Mouse (Mus musculus) T-cell, adult 66 days (primary cell): Measurements from ENCODE around the gene Pglyrp3. TPM values are rescaled to one million over a fixed set of nuclear protein-coding genes. Genes with fewer than 3 reads are reported as not detected.

ENCODE experiments used
- total RNA-seq, 2 experiments: library from RNA; stranded (reverse); gene quantifications; 3 replicates in 1 of 2; 4 replicates in 1 of 2; pipeline ENCODE4 v1.2.4; 2023

Pglyrp3 gene
- not detected for total RNA-seq

DNA sequence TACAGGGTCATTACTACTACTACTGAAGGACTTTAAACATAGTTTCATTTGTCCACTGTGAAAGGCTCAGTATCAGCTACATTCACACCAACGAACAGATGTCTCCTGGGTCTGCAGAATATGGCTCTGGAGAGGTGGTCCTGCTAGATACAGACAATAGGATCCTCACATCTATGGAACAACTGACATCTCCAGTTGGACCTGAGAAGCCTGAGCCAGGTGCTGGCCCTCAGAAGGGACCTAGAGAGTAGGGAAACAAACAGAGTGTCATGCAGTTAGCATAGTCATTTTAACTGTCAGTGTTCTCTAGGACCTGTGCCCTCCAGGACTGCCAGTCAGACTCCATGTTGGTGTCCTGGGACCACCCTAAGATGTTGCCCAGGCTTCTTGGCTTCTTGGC lies at the start of gene Pglyrp3:
Gene Pglyrp3, plus strand, starts transcription at position 301 of the 400 bp plus-strand sequence.

Other genes with a start within 250 kb of the Pglyrp3 start
- not detected for gene Lor, start 68.6 kb downstream of the Pglyrp3 start, total RNA-seq
- gene Prr9, start 109.4 kb downstream of the Pglyrp3 start, total RNA-seq, result not detected
- gene Lelp1, start 128.2 kb downstream of the Pglyrp3 start, total RNA-seq, result not detected
- not detected for gene Sprr2a1, start 201.2 kb downstream of the Pglyrp3 start, total RNA-seq
- gene Sprr2a2, start 201.3 kb downstream of the Pglyrp3 start, total RNA-seq, result not detected